Mouse (Mus musculus) adrenal gland, postnatal 14 days (tissue): ENCODE data around the gene Rab3b. TPM values are rescaled to one million over a fixed set of nuclear protein-coding genes. Genes with fewer than 3 reads are reported as not detected.

Experiments used
- DNase-seq: peaks from one replicate; pipeline ENCODE4 v3.0.0; 2021; ENCODE audit warnings: mixed read lengths
- total RNA-seq: library from RNA; stranded (reverse); gene quantifications from 2 replicates; pipeline ENCODE4 v1.2.3, GENCODE M21; 2021

Gene Rab3b
- total RNA-seq, 1 experiment from 2014 or later, result 40.1 TPM

DNA sequence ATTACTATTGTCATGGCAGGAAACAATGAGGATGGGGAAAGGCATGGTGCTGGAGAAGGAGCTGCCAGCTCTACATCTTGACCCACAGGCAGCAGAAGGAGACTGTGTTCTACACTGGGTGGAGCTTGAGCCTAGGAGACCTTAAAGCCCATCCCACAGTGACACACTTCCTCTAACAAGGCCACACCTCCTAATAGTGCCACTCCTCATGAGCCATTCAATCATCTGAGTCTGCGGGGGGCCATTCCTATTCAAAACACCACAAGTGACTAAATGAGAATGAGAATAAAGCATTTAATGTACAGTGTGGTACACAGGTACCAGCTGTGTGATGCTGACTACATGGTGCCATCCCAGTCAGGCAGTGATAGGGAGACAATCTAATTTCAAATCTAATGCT lies 71.3 kb downstream of the Rab3b start:
- no peak for DNase-seq

DNA sequence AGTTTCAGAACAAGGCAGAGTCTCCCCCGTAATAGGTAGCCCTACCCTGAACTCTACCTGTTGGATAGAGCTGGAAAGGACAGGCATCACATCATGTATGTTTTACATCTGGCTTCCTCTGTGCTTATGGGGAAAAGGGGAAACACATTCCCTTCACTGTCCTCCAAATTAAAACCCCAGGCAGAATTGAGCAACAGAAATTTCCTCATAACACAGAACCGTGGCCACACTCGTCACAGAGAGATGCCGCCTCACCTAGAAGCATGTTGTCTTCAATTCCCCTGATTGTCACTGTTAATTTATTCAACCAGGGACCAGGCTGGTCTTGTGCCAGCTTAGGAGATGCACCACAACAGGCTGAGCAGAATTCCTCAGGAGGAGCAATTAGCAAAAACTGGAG lies 72.8 kb downstream of the Rab3b start:
- DNase-seq, result no peak

DNA sequence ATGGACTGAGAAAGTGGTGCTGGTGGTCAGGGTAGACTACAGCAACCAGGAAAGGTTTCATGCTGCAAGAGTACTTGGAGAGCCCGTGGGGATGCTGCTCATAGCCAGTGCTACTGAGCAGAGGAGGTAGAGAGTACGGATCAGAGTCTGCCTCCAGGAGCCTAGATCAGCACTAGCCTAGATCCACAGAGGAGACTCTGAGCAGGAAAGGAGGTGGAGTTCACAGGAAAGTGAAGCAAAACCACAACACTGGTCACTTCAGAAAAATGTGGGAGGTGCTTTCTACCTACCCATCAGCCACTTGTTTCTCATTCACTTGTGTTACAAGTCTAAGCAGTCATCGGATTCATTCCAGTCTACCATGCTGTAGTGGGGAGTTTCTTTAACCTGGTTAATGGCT lies 80.8 kb downstream of the Rab3b start:
- no peak for DNase-seq

DNA sequence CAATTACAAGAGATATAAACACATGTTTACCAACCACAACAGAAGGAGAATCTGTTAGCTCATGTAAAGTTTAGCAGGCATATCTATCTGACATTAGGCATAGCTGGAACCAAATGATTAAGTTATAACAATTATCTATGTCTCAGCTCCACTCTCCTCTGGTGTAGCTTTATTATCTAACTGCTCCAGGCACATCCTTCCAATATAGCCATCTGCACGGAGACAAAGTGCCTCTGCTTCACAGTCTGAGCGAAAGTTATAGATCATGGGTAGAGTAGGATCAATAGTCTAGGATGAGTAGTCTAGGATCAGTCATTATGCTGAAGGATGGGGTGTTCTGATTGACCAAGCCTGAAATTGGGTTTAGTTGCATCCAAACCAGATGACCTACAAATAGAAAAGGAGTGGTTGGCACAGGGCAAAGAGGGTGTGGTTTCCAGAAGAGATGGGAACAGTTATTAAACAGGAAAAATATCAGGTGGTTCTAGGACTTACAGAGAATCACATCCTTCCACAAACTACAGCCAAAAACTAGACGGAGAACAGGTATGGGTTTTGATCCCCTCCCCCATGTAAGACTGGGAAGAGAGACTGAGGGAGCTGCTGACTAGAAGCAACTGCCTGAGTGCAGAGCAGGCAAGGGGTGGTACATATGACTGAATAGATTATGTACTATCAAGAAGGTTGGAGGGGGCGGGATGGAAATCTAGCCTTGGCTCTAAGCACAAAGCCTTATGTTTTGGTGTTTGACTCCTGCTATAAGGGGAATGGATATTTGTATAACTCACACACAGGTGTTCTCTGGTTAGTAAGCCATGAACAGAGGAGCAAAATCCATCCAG lies 82.0 kb downstream of the Rab3b start:
- no peak for DNase-seq

DNA sequence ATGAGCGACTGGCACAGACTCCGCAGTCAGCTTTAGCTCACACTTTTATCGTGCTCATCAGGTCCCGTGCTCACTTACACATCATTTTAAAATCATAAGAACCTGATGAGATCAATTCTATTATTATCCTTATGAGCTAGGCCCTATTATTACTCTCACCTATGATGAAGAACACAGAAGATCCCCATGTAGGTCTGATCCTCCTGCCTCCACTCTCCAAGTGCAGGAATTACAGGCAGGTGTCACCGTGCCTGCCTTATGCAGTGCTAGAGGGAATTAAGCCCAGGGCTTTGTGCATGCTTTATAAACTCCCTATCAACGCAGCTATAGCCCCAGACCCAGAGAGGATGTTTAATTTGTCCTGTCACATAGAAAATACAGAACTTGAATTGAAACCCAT lies 84.2 kb downstream of the Rab3b start:
- no peak for DNase-seq

DNA sequence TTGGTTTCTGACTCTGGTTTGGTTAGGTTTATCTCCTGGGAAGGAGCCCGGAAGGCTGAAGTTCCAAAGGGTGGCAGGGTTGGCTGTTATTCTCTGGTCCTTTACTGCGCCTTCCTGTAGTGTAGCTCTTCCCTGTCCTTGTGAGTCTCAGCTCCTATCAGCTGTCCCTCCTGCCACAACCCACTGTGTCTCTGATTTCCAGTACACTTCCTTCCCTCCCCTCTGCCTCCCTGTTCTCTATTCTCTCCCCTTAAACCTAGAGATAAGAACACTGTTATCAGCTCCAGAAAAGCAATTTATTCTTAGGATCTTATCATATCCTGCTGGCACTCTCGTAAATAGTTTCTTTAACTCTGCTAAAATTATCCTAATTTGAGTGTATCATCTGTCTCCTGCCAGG lies 90.7 kb downstream of the Rab3b start:
- no peak for DNase-seq

DNA sequence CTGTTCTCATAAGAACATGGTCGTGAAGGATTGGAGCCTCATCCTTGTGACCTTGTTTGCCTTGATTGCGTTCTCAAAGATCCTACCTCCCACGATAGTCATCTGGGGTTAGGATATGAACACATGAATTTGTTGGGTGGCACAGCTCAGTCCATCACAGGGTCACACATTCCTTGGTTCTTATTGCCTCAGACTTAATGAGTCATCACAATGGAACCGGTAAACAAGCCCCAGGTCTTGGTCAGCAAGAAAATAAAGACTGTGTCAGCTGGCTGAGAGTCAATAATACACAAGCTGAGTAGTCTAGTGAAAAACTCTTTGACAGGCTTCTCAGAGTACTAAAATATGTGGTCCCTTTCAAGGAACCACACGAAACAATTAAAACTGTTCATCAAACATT lies 92.2 kb downstream of the Rab3b start:
- DNase-seq, result no peak

DNA sequence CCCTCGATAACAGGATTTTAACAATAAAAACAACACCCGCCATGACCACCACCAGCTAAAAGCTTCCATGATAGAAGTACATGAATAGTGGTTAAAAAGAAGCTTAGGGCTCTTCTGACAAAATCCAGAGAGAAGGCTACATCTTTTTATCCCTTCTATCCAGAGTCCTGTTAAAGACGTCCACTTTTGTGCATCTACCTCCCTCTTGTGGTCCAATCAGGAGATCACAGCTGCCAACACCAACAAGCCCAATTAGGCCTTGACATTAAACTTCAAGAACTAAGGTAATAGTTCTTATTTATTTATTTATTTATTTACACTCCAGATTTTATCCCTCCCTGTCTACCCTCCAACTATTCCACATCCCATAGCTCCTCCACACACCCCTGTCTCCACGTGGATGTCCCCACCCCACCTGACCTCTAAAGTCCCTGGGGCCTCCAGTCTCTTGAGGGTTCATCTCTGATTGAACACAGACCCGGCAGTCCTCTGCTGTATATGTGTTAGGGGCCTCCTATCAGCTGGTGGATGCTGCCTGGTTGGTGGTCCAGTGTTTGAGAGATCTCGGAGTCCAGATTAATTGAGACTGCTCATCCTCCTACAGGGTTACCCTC lies 97.7 kb downstream of the Rab3b start:
- peak; percentile 55 for DNase-seq

DNA sequence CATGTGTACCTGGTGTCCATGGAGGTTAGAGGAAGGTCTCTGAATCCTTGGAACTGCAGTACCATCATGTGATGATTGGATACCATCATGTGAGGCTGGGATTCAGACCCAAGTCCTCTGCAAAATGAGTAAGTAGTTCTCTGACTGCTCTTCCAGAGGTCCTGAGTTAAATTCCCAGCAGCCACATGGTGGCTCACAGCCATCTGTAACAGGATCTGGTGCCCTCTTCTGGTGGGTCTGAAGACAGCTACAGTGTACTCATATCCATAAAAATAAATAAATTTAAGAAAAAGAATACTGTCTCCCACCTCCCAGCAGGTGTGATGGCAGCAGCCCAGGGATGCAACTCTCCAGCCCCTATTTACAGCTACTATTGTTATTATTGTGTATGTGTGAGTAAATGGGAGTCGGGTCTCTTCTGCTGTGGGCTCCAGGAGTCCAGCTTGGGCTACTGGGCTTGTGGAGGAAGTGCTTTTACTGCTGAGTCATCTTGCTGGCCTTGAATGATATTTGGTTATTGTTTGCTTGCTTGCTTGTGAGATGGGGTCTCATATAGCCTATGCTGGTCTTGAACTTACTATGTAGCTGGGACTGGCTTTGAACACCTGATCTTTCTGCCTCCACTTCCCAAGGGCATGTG lies 108.1 kb downstream of the Rab3b start:
- no peak for DNase-seq

DNA sequence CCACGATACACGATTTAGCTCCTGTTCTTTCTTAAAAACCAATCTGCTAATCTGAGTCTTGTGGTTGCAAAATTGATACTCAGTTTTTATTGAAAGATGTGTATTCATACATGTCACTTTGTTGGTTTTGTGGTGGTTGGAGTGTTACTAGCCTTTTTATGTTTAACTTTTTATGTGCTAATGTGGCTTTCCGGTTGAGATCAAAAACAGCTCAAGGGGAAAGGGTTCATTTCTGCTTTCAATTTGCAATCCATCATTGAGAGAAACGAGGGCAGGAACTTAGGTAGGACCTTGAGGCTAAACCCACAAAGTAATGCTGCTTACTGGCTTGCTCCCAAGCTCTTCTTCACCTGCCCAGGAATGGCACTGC lies 108.6 kb downstream of the Rab3b start:
- DNase-seq, result no peak

DNA sequence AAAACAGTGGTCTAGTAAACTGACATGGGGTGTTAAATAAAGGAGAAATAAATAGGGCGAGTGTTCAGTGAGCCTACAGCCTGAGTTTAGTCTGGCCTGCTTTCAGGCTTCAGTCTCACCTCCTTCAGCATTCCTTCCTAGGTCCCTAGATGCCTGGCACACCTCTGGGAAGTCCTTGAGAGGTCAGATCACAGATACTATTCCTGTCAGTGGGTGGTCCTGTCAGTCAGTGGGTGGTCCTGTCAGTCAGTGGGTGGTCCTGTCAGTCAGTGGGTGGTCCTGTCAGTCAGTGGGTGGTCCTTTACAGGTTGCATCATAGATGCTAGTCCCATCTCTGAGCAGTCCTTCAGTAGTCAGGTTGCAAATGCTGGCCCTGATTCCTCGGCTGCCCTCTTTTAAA lies 110.6 kb downstream of the Rab3b start:
- no peak for DNase-seq

DNA sequence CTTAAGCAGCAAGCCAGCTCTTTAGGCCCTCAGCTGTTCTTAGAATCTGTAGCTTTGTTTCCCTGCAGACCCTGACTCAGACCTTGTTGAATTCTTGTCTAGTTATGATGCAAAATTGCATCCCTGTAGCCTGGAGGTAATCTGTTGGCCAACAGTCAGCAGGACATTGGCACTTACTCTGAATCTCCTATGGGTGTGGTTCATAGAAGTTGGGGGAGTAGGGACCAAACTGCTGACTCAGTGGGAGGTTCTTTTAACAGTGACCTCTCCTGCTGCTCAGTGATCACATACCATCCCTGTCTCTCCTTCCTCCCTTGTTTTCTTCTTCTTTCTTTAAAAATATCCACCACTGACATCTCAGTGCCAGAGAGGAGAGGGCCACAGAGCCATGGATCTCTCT lies 111.2 kb downstream of the Rab3b start:
- DNase-seq, result no peak

DNA sequence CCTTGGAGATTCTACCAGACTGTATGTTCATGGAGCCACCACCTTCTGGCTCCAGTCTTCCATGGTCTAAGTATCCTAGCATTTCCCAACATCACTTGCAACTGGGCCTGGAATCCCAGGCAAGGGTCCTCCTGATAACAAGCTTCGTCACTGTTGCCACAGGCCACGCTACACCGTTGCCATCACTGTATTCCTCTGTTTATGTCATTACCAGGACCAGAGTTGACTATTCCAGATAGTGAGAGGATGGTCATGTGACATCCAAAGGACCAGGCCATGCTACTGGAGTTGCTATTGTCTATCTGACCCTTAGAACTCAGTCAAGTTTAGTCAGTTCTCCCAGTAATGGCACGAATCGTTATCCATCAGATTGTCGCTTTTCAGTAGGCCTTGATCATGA lies 111.7 kb downstream of the Rab3b start:
- no peak for DNase-seq

DNA sequence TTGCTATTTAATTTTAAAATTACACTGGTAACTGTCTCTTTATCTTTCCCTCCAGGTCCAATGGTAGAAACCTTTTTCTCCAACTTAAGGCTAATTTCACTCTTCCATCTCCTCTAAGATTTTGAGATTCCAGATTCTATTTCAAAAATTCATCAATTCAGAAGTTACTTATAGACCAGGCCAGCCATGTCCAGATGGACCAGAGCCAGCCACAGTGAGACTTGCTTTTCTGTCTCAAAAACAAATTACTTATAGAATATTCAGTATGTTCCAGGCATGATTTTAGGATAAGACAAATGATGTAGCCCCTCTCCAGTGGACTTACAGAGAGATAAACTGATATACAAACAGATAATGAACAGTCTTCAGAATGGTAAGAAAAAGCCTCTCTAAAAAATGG lies 112.9 kb downstream of the Rab3b start:
- no peak for DNase-seq

Other genes with a start within 250 kb of the Rab3b start
- gene 3110021N24Rik, start 159.4 kb upstream of the Rab3b start, total RNA-seq, result 0.59 and 0.68 TPM in 2 replicates
- gene Zfyve9, start 98.3 kb upstream of the Rab3b start, total RNA-seq, result 22.7 and 24.0 TPM in 2 replicates
- 116 and 127 TPM in 2 replicates for gene Btf3l4, start 45.4 kb upstream of the Rab3b start, total RNA-seq
- 63.8 and 73.9 TPM in 2 replicates for gene Txndc12, start 44.5 kb upstream of the Rab3b start, total RNA-seq
- 29.3 and 32.1 TPM in 2 replicates for gene Kti12, start 31.3 kb upstream of the Rab3b start, total RNA-seq
- 0.53 TPM in 1 of 2 replicates, not detected in the other for gene A730015C16Rik, start 30.4 kb upstream of the Rab3b start, total RNA-seq
- gene Nrd1, start 121.6 kb downstream of the Rab3b start, total RNA-seq, result 105 and 108 TPM in 2 replicates